Mouse (Mus musculus) embryonic facial prominence, embryonic 13.5 days (tissue): ENCODE data around the gene Lbhd1. TPM values are rescaled to one million over a fixed set of nuclear protein-coding genes. Genes with fewer than 3 reads are reported as not detected.

ENCODE experiments used
- ATAC-seq: fragments of 200-750 bp; cut with Nextera tagmentation; 2 replicates; pipeline ENCODE4 v1.8.0; 2017; ENCODE audit warnings: low read depth; ENCODE audit not compliant: insufficient number of reproducible peaks, insufficient read depth, low FRiP score, low TSS enrichment
- H3K27ac ChIP-seq: fragments of 300-500 bp; sonication (generic); 2 replicates; pipeline ENCODE4 v1.5.1; 2015; ENCODE audit warnings: moderate library complexity, mild to moderate bottlenecking, inconsistent platforms
- H3K27me3 ChIP-seq: fragments of 300-500 bp; sonication (generic); 2 replicates; pipeline ENCODE4 v1.6.1; 2015; ENCODE audit warnings: mild to moderate bottlenecking, inconsistent platforms
- H3K36me3 ChIP-seq: fragments of 300-500 bp; sonication (generic); 2 replicates; pipeline ENCODE4 v1.6.1; 2015; ENCODE audit warnings: mild to moderate bottlenecking, inconsistent platforms
- H3K4me1 ChIP-seq: fragments of 300-500 bp; sonication (generic); 2 replicates; pipeline ENCODE4 v1.6.1; 2015; ENCODE audit warnings: inconsistent platforms
- H3K4me2 ChIP-seq: fragments of 300-500 bp; sonication (generic); 2 replicates; pipeline ENCODE4 v1.6.1; 2015; ENCODE audit warnings: moderate library complexity, mild to moderate bottlenecking, inconsistent platforms
- H3K4me3 ChIP-seq: fragments of 300-500 bp; sonication (generic); 2 replicates; pipeline ENCODE4 v1.5.1; 2015; ENCODE audit warnings: mild to moderate bottlenecking, inconsistent platforms
- H3K9ac ChIP-seq: fragments of 300-500 bp; sonication (generic); 2 replicates; pipeline ENCODE4 v1.6.1; 2015; ENCODE audit warnings: mild to moderate bottlenecking, inconsistent platforms
- H3K9me3 ChIP-seq: fragments of 300-500 bp; sonication (generic); 2 replicates; pipeline ENCODE4 v1.6.1; 2016; ENCODE audit warnings: inconsistent platforms
- WGBS: fragments of 180-500 bp; shearing (Covaris S2); methylation state at CpG from one replicate; pipeline ENCODE4 v1.1.7; 2015; ENCODE audit warnings: mixed read lengths; 5-methylcytosine and 5-hydroxymethylcytosine counted together
- microRNA-seq: library from miRNA; unstranded; fragments of <30 nt; microRNA quantifications from one replicate; pipeline ENCODE4, GENCODE M21; 2016
- polyA plus RNA-seq: library from polyadenylated mRNA; unstranded; fragments of >200 nt; fragmentation: Nextera tagmentation; extraction: Ambion mirVana; gene quantifications from 2 replicates; pipeline ENCODE4 v1.2.1, GENCODE M21; 2015

Lbhd1 gene
- polyA plus RNA-seq, 1 experiment from 2014 or later, result 91.0 TPM

GRCm38 (mm10) chr19:8941515-8942217 lies 58.1 kb downstream of the Lbhd1 start, which contains the start of gene Mta2:
TSS of gene Mta2 (plus strand) at chr19:8941875.
- peaks cover 60% of the 10 kb centered on the region for H3K36me3 ChIP-seq
- under 1% methylated on average over 64 of the region's 64 CpGs for WGBS
- peak; percentile 86 for ATAC-seq

More at GRCm38 (mm10) chr19:8941515-8942217, 58.1 kb downstream of the Lbhd1 start, which contains the start of gene Mta2:
- Histone ChIP-seq H3K9me3 (no peaks in the 10 kb centered on the region), H3K4me1 (peaks cover 43% of the 10 kb centered on the region), H3K4me3 (peak within 1 kb of the TSS; percentile 97), H3K4me2 (peak within 1 kb of the TSS; percentile 59), H3K27ac (peak within 1 kb of the TSS; percentile 99), H3K9ac (peak within 1 kb of the TSS; percentile 99), H3K27me3 (no peaks in the 10 kb centered on the region)

Small RNAs within 50 kb of the gene (microRNA-seq; reads per million reads assigned to microRNA genes)
- not detected for gene Mir5136

Other genes starting within 250 kb of the Lbhd1 start
- gene Chrm1, start 219.9 kb upstream of the Lbhd1 start, polyA plus RNA-seq, result 0.66 and 1.4 TPM in 2 replicates
- 99.9 and 116 TPM in 2 replicates for gene Slc3a2, start 160.4 kb upstream of the Lbhd1 start, polyA plus RNA-seq
- 88.6 and 100 TPM in 2 replicates for gene Wdr74, start 147.9 kb upstream of the Lbhd1 start, polyA plus RNA-seq
- gene 1700092M07Rik, start 143.0 kb upstream of the Lbhd1 start, polyA plus RNA-seq, result 2.2 and 2.7 TPM in 2 replicates
- 182 and 184 TPM in 2 replicates for gene Stx5a, start 142.3 kb upstream of the Lbhd1 start, polyA plus RNA-seq
- 199 and 230 TPM in 2 replicates for gene Nxf1, start 126.7 kb upstream of the Lbhd1 start, polyA plus RNA-seq
- gene Tmem223, start 112.7 kb upstream of the Lbhd1 start, polyA plus RNA-seq, result 211 and 227 TPM in 2 replicates
- gene Tmem179b, start 109.3 kb upstream of the Lbhd1 start, polyA plus RNA-seq, result 67.6 and 76.1 TPM in 2 replicates
- 28.5 and 35.6 TPM in 2 replicates for gene Taf6l, start 97.3 kb upstream of the Lbhd1 start, polyA plus RNA-seq
- 175 and 178 TPM in 2 replicates for gene Polr2g, start 85.2 kb upstream of the Lbhd1 start, polyA plus RNA-seq
- 5.5 and 6.0 TPM in 2 replicates for gene Zbtb3, start 81.2 kb upstream of the Lbhd1 start, polyA plus RNA-seq
- 78.7 and 82.9 TPM in 2 replicates for gene Ttc9c, start 64.4 kb upstream of the Lbhd1 start, polyA plus RNA-seq
- 7.4 and 7.6 TPM in 2 replicates for gene Hnrnpul2, start 63.7 kb upstream of the Lbhd1 start, polyA plus RNA-seq
- gene AC129217.1, start 54.0 kb upstream of the Lbhd1 start, polyA plus RNA-seq, result not detected in 2 replicates
- 52.6 and 53.3 TPM in 2 replicates for gene Bscl2, start 46.3 kb upstream of the Lbhd1 start, polyA plus RNA-seq
- gene Gng3, start 44.5 kb upstream of the Lbhd1 start, polyA plus RNA-seq, result 10.4 and 10.6 TPM in 2 replicates
- 0.65 and 0.74 TPM in 2 replicates for gene Lrrn4cl, start 33.0 kb upstream of the Lbhd1 start, polyA plus RNA-seq
- 184 and 189 TPM in 2 replicates for gene Ubxn1, start 12.2 kb upstream of the Lbhd1 start, polyA plus RNA-seq
- gene Uqcc3, start 2.8 kb upstream of the Lbhd1 start, polyA plus RNA-seq, result 64.2 and 72.3 TPM in 2 replicates
- gene Gm49403, start 198 bp downstream of the Lbhd1 start, polyA plus RNA-seq, result not detected in 2 replicates
- gene 1810009A15Rik, start 5.1 kb downstream of the Lbhd1 start, polyA plus RNA-seq, result 84.9 and 90.0 TPM in 2 replicates
- gene Gm49416, start 5.2 kb downstream of the Lbhd1 start, polyA plus RNA-seq, result not detected in 2 replicates
- gene Ints5, start 9.3 kb downstream of the Lbhd1 start, polyA plus RNA-seq, result 36.7 and 42.6 TPM in 2 replicates
- gene Ganab, start 14.3 kb downstream of the Lbhd1 start, polyA plus RNA-seq, result 107 and 108 TPM in 2 replicates
- 44.7 and 54.6 TPM in 2 replicates for gene B3gat3, start 36.6 kb downstream of the Lbhd1 start, polyA plus RNA-seq
- 2.7 and 3.3 TPM in 2 replicates for gene Rom1, start 45.6 kb downstream of the Lbhd1 start, polyA plus RNA-seq
- gene Eml3, start 45.8 kb downstream of the Lbhd1 start, polyA plus RNA-seq, result 32.3 and 32.8 TPM in 2 replicates
- gene Mta2, start 58.1 kb downstream of the Lbhd1 start, polyA plus RNA-seq, result 187 and 189 TPM in 2 replicates
- 33.6 and 34.5 TPM in 2 replicates for gene Tut1, start 70.1 kb downstream of the Lbhd1 start, polyA plus RNA-seq
- 481 and 529 TPM in 2 replicates for gene Eef1g, start 83.3 kb downstream of the Lbhd1 start, polyA plus RNA-seq
- 51.0 and 57.8 TPM in 2 replicates for gene Ahnak, start 105.6 kb downstream of the Lbhd1 start, polyA plus RNA-seq
- not detected in 2 replicates for gene Scgb1a1, start 204.2 kb downstream of the Lbhd1 start, polyA plus RNA-seq